Mouse (Mus musculus) layer of hippocampus, adult 9-11 months (tissue): ENCODE results near the gene Tenm4.

ENCODE experiments used
- DNase-seq: peaks from one replicate; pipeline ENCODE4 v3.0.0; 2022

Gene Tenm4

GRCm38 (mm10) chr7:96654206-96654605, 483.2 kb downstream of the Tenm4 start:
- no peak for DNase-seq

DNA sequence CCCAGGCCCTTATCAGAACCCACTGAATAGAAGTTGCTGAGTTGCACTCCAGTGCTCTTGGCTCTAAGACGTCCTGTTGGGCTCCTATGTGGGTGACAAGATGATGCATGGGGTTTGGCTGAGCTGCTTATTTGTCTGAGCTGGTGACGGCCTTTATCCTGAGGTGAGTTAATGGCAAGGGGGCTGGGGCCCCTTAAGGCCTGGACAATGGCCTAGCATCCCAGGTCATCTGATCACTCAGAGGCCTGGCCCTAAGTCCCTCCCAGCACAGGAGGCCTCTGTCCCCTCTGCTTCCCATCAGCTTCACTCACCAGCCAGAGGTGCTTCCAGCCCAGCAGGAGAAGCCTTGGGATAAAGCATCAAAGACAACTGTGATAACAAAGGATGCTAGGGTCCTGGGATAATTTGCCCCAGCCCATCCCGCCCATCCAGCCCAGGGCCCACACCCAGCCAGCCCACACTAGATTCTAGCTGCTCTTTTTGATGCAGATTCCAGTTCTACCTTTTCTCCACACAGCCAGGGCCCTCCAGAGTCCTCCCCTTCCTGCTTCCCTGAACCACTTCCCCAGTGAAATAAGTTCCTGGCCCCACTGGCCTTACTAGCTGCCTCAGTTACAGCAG, 484.2 kb downstream of the Tenm4 start:
- no peak for DNase-seq

DNA sequence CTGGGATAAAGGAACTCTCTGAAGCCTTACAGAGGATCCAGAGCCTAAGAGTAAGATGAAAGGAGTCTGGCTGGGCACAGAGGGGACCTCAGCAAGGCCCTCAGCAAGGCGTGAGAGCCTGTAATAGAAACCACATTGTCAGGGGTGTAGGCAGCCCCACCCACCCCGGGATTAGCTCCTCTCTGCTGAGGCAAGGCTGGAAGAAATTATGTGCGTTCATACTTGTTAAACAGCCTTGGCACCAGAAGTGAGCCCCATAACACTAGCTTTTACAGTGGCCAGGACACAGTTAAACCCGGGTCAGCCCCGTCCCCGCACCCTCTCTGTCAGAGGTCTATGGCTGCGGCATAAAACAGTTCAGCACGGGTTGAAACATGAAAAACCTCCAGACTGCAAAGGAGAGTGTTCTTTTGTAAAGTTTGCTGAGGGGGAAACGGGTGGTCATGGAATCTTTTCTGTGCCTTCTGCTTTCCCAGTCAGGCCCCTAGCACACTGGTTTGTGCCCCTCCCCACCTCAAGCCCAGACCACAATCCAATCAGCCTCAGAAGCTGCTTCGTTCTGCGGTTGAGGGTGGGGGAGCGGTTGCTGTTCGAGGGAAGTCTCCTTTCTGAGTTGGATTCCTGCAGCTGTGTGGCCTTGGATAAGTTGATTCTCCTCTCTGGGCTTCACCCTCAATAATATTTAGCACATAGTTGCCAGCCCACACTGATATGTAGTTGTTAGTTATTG, 486.2 kb downstream of the Tenm4 start:
- no peak for DNase-seq

GRCm38 (mm10) chr7:96657857-96658580, 487.0 kb downstream of the Tenm4 start:
- DNase-seq, result no peak

GRCm38 (mm10) chr7:96660907-96661306, 489.9 kb downstream of the Tenm4 start:
- no peak for DNase-seq

DNA sequence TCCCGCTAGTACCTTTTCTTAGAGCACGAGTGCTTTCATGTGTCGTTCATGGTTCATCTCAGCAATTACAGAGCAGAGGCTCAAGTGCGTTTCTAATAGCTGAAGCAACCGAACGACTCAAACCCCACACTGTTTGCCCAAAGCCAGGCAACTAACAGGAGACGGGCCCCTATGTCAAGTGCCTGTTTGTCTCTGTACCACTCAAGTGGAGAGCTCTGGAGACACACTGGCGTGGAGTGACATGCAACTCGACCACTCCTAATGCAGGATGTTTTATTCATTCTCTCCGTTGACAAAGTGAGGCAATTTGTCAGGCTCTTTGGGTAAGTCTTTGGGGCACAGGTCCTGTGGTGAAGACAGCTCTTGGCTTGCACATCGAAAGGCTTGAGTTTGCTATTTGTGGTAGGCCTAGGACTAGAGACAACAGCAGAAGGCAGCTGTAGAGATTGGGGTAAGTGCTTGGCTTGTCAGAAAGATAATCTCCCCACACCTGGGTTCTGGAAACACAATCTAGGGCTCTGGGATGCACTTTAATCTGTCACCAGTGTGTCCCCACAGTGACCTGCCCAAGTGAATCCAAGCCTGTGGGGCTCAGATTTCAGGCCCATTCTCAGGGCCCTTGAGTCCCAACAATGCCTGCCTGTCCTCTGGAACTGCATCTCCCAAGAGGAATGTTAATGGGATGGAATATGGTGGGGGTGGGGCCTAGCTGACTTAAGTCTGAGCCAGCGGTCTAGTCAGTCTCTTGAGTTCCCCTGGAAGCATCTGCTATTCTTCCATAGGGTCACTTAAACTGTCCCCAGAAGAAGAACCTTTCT, 490.5 kb downstream of the Tenm4 start:
- DNase-seq, result no peak

- no peak for DNase-seq
These were observed 492.3 kb downstream of the Tenm4 start for GRCm38 (mm10) chr7:96663336-96663735.

- no peak for DNase-seq
These were observed 495.4 kb downstream of the Tenm4 start for GRCm38 (mm10) chr7:96666366-96666896.

DNA sequence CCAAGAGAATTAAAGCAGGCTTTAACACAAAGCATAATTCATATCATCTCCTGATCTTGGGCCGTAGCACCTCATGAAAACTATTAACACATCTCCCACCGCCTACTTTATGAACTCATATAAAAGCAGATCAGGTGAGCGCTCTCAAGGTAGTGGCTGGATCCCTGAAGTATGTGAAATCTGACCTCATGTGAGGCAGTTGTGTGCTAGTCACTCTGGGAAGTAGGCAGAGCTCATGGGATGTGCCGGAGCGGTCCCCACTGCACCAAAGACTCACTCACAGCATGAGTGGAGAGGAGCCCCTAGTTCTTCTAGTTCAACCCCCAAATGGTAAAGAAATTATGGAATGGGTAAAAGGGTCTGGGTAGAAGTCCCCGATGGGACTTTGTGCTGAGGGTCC, 496.6 kb downstream of the Tenm4 start:
- no peak for DNase-seq

GRCm38 (mm10) chr7:96670095-96670494, 499.0 kb downstream of the Tenm4 start:
- DNase-seq, result no peak

DNA sequence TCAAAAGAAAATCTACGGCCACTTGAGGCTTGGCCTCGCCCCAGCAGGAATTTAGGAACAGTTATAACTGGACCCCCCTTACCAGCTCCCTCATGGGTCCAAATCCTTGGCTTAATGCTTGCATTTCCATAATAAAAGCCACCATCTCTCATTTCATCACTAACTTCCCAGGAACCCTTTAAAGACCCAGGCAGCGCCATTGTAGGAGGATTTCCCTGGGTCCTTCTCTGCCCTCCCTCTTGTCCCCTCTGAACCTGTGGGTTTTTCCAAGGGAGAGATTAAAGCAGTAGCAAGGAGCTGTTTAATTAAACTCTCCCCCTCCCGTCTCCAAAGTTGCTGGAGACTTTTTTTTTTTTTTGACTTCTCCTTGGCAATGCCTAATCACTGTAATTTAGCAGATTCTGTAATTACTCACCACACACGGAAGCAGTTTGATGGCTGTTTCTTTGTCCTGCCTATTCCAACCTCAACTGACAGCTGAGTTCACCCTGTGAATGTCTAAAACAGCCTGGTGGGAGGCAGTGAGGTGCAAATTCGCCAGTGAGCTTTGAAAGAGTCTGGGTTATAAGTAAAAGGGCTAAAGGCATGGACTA, 501.4 kb downstream of the Tenm4 start:
- no peak for DNase-seq

DNA sequence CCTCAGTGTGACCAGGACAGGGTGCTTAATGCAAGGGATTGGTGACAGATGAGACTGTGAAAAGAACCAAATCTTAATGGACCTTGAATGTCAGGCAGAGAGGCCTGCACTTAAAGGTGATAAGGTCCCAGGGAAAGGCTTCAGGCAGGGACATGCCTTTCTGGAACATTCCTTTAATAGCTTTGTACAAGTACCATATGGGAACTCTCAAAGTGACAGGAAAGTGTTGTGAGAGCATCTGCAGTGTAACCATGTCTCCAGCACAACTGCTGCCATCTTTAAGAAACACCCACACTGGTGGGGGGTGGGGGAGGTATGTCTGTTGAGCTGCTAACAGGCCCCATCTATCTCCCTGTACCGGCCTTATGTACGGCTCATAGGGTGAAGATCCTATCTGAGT, 506.0 kb downstream of the Tenm4 start:
- DNase-seq, result peak; percentile 77

- DNase-seq, result no peak
These were observed 507.2 kb downstream of the Tenm4 start for GRCm38 (mm10) chr7:96678236-96678635.

- no peak for DNase-seq
These were observed 508.7 kb downstream of the Tenm4 start for GRCm38 (mm10) chr7:96679746-96680145.

DNA sequence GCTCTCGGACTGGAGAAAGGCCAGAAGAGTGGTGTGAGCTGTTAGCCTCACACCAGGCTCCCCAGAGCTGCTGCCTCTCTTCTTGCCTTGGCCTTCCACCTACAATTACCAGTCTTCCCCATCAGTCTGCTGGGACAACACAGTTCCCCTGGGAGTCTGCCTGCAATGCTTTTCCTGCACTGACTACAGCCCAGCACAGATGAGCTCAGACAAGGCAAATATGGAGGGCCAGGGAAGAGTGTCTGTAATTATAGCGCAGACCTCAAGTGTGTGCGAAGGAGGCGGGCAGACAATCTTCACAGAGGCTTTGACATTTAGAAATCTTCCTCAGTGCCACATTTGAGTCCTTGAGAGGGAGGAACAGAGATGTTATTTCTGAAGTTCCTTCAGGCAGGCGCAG, 509.4 kb downstream of the Tenm4 start:
- DNase-seq, result peak; percentile 61

DNA sequence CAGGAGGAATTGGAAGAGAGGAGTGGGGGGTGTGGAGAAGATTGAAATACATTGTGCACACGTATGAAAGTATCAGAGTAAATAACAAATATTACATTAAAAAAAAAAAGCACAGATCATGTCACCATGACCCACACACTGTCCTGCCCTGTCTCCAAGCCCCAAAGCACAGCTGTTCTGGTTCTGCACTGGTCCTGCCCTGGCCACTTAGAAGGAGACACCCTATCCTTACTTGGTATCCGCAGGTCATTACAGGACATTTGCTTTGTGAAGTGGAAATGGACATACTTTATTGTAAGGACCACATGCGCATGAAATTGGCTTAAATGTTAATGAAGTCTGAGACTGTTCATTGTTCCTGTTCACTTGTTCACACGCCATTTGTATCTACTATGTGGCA, 510.8 kb downstream of the Tenm4 start:
- no peak for DNase-seq

DNA sequence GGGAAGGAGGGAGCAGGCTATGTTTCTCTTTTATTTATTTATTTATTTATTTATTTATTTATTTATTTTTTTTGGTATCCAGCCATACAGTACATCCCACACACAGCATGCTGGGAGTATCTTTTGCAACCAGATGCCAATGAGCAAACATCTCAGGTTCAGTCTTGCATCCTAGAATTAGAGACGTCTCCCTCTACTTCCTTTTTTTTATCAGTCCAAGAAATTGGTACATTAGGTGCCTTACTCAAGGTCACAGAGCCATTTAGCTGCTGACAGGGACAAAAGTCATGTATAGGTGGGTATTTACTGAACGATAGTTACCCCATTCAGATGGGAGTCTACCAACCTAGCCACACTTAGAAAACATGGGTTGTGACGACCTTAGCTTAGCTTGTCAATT, 517.1 kb downstream of the Tenm4 start:
- no peak for DNase-seq

DNA sequence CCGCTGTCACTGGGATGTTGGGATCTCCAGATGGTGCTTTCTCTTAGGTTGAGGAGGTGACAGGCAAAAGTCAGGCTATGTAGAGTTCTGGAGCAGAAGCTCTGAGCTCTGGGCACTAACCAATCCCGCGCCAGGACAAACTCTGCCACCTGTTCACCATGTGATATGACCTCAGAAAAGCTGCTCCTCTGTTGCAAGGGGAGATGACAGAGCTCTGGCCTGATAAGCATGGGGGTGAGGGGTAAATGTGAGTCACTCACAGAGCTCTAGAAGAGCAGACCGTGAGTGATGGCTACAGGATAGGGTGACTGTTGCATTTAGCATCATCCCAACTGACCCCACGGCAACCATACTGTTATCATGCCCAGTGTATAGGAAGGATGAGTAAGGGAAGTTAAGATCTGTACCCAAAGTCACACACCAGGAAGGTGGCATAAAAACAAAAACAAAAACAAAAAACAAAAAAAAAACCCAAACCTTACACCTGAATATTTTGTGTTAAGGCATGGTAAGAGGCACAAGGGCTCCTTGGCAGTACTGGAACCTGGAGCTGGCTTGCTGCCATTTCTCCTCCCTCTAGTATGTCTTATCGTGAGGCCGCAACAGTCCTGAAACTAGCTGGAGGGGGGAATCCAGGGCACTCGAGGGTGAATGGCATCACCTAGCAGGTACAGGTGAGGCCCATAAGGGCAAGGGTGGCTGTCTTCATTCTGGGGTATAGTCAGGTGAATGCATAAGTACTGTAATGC, 530.2 kb downstream of the Tenm4 start:
- no peak for DNase-seq

DNA sequence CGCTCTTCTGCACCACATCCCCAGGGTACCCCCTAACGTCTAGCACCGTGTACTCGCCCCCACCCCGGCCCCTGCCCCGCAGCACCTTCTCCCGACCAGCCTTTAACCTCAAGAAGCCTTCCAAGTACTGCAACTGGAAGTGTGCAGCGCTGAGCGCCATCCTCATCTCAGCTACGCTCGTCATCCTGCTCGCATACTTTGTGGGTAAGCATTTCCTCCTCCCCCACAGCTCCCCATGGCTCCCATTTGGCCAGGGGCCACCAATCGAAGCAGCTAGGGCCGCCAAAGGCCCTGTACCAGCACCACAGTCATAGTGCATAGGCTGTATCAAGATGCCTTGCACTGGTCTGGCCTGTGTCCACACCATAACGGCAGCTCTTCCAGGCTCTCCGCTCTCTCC, 532.9 kb downstream of the Tenm4 start:
- no peak for DNase-seq

- DNase-seq, result no peak
These were observed 534.5 kb downstream of the Tenm4 start for GRCm38 (mm10) chr7:96705307-96706129.

GRCm38 (mm10) chr7:96706531-96706930, 535.5 kb downstream of the Tenm4 start:
- DNase-seq, result no peak
